Mouse (Mus musculus): ENCODE measurements at regions not wholly inside any gene's neighbourhood (a gene's known extent, or its start where the extent isn't known, plus 50 kb on each side); places are given as distances from the start of the nearest gene placed in this dataset.

DNA sequence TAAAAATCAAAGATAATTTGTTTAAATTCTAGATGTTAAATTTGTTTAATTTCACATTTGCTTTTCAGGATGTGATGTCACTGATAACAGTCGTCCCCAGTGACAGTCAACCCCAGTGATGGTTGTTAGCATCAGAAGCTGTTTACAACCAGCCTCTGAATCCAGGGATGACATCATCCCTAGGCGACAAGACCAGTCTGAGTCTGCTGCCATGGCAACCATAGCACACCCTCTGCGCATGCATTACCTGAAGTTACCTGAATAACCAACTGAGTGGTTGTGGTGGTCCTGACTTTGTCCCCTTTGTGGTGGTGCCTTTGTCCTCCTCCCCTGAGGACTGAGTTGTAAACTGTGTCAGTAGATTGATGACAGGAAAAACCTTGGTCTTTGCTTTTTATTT is 92.0 kb upstream of the Zfp644 start:
- DNase-seq (ENCODE audit: extremely low spot score, low spot score) = no peak

DNA sequence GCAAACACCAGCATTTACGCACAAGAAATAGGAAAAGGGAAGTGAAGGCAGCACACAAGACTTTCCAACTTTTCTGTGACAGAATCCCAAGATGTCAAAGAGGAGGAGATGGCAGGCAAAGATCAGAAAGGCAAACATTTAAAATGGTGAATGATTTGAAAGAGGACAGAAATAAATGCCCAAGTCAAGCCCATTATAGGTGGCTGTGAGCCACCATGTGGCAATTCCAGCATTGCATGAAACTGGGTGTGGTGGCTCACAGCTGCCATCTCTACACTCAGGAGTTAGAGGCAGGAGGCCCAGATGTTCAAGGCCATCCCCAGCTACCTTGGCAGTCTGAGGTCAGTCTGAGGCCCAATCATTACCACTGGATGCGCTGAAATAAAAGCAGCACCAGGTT is 88.0 kb upstream of the Zfp644 start:
- no peak for DNase-seq (ENCODE audit: extremely low spot score, low spot score)

DNA sequence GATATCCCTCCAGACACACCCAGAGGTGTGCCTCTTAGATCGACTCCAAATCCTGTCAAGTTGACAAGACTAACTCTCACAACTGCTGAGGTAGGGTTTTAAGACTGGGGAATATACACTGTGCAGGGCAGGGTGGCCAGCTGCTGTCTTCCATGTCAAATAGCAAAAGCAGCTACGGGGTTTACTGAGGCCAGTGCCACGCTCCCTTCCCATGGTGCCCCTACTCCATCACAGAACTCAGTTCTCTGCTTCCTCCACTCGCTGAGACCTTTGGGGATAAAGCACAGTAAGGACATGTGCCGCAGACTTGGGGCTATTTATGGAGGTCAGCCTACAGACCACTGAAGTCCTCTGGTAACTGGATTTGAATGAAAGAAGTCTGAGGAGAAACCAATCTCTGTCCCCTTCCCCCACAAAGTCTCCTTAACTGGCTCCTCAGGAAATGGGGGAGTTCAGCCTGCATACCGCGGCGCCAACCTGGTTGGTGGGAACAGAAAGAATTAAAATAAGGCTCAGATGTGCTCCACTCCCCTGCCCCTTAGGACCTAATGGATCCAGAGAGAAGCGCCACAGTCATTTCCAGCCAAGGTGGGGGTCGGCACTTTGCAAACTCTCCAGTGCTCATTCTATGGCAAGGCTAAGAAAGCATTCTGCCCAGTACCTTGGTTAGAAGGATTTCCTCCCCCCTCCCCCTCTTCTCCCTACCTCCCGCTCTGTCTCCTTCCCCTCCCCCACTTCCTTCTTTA is 87.0 kb upstream of the Zfp644 start:
- DNase-seq (ENCODE audit: extremely low spot score, low spot score) = peak; percentile 34

DNA sequence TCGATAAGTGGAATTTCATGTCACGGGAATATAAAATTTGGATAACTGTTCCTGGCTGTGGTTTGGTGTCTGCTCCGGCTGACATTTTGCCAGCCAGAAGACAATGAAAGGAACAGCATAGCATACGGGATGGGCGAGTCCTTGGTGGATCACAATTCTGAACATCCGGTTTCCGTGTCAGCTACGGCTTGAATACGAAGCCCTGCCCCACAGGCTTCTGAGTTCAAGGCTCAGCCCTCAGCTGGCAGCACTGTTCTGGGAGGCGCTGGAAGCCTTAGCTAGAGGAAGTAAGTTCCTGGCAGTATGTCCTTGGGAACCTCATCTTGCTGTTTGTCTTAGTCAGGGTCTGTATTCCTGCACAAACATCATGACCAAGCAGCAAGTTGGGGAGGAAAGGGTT is 83.7 kb upstream of the Zfp644 start:
- no peak for DNase-seq (ENCODE audit: extremely low spot score, low spot score)

DNA sequence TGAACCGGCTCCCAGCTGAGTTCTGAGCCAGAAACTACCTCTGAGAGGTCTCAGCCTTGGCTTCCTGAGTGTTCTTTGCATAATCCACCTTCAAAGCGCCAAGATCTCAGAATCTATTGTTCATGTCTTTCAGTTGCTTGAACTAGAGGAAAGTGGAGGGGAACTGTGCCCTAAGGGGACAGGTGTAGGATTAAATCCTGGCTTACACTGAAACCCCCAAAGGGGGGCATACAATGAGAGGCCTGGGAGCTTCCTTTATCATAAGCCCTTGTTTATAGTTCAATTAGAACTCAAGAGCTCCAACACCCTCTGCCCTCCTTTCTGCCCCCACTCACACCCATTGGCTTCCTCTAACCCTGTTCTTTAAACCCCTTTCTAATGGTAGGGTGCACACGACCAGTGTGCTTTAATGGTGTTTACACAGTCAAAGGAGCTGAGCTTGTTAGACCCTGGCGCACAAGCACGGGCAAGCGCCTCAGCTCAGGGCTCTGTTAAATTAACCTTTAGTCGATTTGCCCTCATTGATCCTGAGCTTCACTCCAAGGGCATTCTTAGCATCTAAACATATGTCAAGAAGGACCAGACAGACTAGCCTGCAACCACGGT is 81.2 kb upstream of the Zfp644 start:
- no peak for DNase-seq (ENCODE audit: extremely low spot score, low spot score)

- DNase-seq (ENCODE audit: extremely low spot score, low spot score) = no peak
These were observed 78.1 kb upstream of the Zfp644 start for GRCm38 (mm10) chr5:106775010-106775693.

- peak; percentile 25 for DNase-seq (ENCODE audit: extremely low spot score, low spot score)
These were observed 76.3 kb upstream of the Zfp644 start for GRCm38 (mm10) chr5:106773201-106773934.

DNA sequence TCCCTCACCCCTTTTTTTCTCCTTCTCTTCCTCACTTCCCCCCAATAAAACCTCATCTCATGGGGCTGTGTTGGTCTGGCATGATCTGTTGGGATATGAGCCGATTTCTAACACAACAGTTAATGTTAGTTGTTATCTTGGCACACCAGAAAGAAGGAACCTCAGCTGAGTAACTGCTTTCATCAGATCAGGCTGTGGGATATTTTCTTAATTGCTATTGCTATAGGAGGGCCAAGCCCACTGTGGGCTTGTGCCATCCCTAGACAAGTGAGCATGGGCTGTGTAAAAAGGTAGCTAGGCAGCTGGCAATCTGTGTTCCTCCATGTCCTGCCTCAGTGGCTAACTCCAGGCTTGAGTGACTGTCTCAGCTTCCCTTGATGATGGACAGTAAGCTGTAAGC is 73.9 kb upstream of the Zfp644 start:
- no peak for DNase-seq (ENCODE audit: extremely low spot score, low spot score)

GRCm38 (mm10) chr5:106765335-106765734 is 68.2 kb upstream of the Zfp644 start:
- DNase-seq (ENCODE audit: extremely low spot score, low spot score) = no peak

- no peak for DNase-seq (ENCODE audit: extremely low spot score, low spot score)
These were observed 66.2 kb upstream of the Zfp644 start for GRCm38 (mm10) chr5:106763283-106763682.

DNA sequence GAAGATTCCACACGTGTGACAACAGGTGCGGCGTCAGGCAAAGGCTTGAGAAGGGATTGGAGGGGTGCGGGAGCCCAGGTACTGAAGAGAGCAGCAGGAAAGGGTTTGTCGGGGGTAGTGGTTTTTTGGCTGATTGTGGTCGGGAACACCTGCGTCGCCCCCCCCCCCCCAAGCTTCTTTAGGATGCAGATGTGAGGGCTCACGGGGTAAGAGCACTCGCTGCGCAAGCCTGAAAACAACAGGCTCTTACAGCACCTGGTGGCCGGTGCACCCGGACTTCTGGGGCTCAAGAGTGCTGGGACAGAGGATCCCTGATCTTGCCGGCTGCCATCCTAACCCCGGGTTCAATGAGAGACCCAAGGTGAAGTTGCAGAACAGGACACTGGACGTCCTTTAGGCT is 60.9 kb upstream of the Zfp644 start:
- DNase-seq (ENCODE audit: extremely low spot score, low spot score) = no peak

- peak; percentile 47 for DNase-seq (ENCODE audit: extremely low spot score, low spot score)
These were observed 60.3 kb upstream of the Zfp644 start for GRCm38 (mm10) chr5:106757436-106757835.

DNA sequence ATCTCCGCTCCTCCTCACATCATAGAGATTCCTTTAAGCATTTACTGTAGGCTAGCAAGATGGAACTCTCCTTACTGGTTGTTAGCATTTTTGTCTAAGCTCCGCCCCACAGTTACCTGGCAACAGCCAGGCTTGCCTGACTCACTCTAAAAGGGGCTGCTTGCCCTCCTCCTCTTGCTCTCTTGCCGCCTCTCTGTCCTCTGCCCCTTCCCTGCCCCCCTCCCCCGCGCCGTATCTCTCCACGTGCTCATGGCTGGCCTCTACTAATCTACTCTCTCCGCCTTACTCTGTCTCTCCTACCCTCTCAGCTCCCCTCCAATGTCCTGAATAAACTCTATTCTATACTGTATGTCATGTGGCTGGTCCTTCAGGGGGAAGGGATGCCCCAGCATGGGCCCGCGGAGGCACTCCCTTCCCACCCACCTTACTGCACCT is 59.9 kb upstream of the Zfp644 start:
- DNase-seq (ENCODE audit: extremely low spot score, low spot score) = peak; percentile 61

GRCm38 (mm10) chr5:106753289-106753688 is 56.2 kb upstream of the Zfp644 start:
- DNase-seq (ENCODE audit: extremely low spot score, low spot score) = no peak

DNA sequence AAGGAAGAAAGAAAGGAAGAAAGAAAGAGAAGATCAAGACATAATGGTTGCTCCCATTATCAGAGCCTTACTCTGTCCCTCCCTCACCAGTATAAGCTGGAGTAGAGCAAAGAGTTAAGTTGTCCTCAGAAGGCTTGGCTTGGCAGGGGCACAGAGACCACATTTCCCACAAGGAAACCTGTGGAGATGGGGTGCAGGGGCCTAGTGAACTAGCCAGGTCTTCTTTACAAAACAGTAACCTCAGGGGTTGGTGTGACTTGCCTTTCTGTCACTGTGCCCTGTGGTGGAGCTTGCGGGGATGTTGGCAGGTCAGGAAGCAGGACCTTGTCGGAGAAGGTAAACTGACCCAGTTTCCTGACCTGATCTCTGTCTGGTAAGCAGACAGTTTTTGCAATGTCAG is 53.1 kb upstream of the Zfp644 start:
- DNase-seq (ENCODE audit: extremely low spot score, low spot score) = no peak

DNA sequence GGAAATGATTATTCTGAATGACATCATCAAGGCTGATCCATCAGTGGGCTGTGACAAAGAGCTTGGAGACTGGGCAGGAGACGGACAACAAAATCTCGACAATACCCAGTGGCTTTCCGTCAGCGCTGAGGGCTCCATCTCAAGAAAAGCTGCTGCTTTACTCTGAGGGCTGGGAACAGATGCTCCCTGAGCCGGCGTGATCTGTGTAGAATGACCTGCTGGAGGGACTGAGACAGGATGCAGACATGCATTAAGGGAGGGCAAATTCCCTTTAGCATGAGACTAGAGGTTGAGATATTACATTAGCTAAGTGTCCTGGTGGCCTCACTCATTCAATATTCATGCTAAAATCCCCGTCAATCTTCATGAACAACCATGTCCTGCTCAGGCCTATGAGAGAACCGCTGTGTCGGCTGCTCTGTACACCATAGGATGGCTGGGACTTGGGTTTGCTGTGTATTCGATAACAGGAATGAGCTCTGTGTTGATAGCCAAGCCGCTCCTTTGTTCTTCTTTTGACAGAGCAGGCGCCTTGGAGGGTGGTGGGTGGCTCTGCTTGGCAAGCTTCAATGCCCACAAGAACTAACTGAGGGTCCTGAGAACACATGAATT is 51.5 kb upstream of the Zfp644 start:
- DNase-seq (ENCODE audit: extremely low spot score, low spot score) = no peak

All from neural tube, embryonic 10.5 days (tissue).